Mouse (Mus musculus): ENCODE data around the gene Xrcc2.
A peak's percentile ranks its signal among the peaks of the same experiment; 100 is the strongest.
"Not testable (repeated sequence)": the region's sequence is repeated elsewhere in the genome, so short reads cannot be mapped to it uniquely, and the experiment has no call there.

Gene Xrcc2

DNA sequence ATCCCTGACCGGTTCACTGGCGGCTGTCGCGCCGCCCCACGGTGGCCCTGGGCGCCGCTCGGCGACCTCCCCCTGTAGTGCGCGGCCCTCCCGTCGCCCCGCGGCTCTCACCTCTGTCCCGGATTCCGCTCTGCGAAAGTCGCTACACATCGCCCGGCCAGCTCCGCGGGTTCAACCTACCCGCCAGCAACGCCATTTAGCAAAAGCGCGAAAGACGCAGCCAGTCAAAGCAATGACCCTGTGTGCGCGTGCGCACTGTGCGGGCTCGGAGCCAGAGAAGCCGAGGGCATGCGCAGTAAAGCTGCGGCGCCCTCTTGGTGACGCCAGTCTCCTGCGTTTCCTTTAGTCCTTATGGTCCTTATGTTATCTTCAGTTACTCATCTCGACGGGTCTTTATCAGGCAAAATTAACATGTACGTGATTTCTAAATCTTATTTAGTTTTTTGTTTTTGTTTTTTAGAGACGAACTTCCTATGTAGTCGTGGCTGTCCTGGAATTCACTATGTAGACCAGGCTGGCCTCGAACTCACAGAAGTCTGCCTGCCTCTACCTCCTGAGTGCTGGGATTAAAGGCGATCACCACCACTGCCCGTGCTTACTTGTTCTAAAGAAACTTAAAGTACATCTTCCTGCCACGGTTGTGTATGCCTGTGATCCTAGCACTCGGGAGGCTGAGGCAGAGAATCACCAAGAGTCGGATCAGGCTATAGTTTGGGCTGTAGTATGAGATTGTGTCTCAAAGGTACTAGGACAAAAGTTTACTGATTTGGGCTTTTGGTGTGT, at the start of gene Xrcc2:
Xrcc2 (minus strand) TSS at position 259 of the 783 bp plus-strand sequence.
- DNase-seq: peak; percentile 94 to 95

DNA sequence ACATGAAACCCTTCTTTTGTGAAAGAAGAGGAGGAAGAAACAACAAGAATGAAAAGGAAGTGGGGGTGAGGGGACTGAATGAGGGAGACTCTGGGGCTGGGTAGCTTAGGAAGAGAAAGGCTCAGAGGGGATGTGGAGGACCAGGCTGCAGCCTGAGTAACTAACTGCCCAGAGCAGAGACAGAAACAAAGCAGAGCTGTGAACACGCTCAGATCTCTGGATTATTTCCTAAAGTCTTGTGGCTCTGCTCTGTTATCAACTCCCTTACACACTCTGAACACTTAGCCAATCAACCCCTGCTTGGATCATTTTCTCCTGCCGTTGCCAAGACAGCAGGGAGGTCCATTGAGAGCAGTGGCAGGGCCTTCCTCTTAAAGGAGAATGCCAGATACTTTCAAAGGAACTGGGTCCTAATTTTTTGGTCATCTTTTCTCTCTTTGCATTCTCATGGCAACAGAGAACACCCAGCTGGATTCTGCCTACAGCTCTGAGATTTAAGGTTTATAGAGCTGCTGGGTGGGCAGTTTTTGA, 48.7 kb upstream of the Xrcc2 start:
- no peak for DNase-seq

GRCm38 (mm10) chr5:25753556-25754235, 48.1 kb upstream of the Xrcc2 start:
- no peak for DNase-seq

GRCm38 (mm10) chr5:25752862-25753261, 47.2 kb upstream of the Xrcc2 start:
- no peak for DNase-seq

DNA sequence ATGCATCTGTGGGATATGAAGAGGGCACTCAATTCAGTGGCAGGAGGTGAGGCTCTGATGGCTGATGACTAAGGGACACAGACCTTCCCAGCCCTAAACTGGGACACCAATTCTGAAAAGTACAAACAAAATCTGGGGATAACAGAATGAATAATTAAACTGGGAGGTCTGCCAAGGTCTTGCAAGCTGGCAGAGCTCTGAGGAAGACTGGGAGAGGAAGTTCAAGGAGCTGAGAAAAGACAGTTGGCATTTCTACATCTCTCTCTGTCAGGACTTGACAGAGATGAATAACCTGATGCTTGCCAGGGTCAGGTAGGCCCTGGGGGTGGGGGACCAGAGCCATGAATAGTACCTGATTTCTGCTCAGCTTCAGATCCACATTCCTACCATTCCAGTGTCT, 45.9 kb upstream of the Xrcc2 start:
- no peak for DNase-seq

DNA sequence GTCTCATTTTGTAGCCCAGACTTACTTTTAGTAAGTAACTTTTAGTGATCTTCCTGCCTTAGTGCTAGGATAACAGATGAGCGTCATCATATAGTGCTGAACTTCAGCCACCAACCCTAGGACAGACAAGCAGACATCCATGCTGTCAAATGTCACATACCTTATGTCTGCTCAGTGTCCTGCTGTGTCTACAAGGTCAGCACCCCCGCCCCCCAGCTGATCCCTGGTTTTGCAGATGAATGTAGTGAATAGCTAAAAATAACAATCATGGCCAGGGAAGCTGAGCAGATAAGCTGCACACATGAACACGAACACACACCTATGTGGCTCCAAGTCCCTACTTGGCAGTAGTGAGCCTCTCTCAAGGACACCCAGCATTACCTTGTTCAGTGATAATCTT, 43.0 kb upstream of the Xrcc2 start:
- no peak for DNase-seq

DNA sequence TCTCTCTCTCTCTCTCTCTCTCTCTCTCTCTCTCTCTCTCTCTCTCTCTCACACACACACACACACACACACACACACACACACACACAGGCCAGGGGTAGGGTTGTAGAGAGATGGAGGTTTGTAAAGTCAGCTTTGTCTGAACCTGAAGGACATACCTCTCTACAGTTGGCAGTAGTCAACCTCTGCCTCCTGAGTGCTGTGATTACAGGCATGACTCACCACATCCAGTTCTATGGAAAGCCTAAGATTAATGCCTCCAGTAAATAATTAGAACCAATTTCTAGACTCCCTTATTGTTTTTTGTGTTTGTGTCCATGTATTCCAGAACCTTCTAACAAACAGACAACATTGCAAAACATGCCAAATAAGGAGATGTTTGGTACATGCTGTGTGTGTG, 42.3 kb upstream of the Xrcc2 start:
- DNase-seq: no peak

DNA sequence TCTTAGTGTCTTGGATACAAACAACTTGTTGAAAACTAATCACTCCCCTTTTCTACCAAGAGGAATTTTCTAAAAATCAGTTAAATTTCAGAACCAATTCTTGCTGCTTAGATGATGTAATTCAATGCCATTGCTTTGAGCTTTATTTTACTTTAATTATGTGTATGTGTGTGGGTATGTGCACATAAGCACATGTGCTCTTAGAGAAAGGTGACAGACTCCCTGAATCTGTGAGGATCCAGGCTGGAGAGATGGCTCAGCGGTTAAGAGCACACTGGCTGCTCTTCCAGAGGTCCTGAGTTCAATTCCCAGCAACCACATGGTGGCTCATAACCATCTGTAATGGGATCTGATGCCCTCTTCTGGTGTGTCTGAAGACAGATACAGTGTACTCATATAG, 33.3 kb upstream of the Xrcc2 start:
- not testable (repeated sequence) for DNase-seq

GRCm38 (mm10) chr5:25738448-25738847, 32.8 kb upstream of the Xrcc2 start:
- DNase-seq: no peak

DNA sequence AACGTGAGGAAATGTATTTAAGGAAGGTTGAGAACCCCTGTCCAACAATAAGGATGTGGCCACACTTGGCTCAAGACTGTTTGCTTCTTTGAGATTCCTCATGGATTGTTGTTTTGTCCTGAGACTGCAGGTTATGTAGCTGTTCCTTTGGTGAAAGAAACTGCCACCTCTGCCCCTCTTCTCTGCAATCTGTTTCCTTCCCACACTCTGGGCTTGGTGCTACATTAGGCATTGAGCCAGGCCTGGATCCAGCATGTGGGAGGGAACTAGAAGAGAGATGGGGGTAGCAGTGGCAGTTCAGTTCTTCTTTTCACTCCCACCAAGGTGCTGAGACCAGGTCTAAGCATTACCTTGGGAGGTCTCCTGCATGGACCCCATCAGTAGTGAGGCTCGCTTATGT, 30.2 kb upstream of the Xrcc2 start:
- DNase-seq: no peak

- peak; percentile 12 to 31 for DNase-seq
These were observed 28.7 kb upstream of the Xrcc2 start for GRCm38 (mm10) chr5:25734318-25734717.

- DNase-seq: no peak
These were observed 18.6 kb upstream of the Xrcc2 start for GRCm38 (mm10) chr5:25724134-25724675.

GRCm38 (mm10) chr5:25723016-25723415, 17.4 kb upstream of the Xrcc2 start:
- no peak for DNase-seq

GRCm38 (mm10) chr5:25719390-25719789, 13.8 kb upstream of the Xrcc2 start:
- DNase-seq: no peak

DNA sequence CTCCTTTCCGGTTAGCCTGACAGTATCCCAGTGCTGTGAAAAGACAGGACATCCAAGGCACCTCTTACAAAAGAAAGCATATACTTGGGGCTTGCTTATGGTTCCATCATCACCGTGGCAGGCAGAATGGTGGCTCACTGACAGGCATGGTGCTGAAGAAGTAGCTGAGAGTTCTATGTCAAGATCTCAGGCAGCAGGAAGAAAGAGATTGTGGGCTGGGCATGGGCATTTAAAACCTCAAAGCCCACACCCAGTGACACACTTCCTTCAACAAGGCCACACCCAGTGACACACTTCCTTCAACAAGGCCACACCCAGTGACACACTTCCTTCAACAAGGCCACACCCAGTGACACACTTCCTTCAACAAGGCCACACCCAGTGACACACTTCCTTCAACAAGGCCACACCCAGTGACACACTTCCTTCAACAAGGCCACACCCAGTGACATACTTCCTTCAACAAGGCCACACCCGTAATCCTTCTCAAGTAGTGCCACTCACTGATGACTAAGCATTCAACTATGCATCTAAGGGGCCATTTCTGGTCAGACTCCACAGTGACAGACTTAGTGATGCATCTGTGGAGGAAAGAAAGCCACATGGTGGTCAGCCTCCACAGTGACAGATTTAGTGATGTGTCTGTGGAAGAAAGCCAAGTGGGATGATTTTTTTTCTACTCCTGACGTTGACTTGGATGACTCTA, 7.5 kb upstream of the Xrcc2 start:
- DNase-seq: not testable (repeated sequence)

- DNase-seq: no peak
These were observed 691 bp downstream of the Xrcc2 start for GRCm38 (mm10) chr5:25704702-25705566.

- no peak for DNase-seq
These were observed 7.7 kb downstream of the Xrcc2 start for GRCm38 (mm10) chr5:25697941-25698340.

DNA sequence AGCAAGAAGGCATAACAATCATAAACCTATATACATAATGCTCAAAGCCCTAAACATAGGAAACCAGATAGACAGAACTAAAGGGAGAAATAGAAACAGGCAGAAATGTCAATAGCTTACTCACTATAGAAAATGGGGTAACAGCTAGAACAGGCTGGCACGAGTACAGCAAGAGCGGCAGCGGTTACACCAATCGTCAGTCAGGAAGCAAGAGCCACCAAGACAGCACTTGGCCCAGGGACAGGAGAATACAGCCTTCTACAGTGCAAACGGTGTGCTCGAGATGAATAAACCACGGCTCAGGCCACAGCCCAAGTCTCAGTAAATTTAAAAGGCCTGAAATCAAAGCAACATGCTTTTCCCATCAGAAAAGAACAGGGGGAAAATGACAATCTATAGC, 9.4 kb downstream of the Xrcc2 start:
- no peak for DNase-seq

DNA sequence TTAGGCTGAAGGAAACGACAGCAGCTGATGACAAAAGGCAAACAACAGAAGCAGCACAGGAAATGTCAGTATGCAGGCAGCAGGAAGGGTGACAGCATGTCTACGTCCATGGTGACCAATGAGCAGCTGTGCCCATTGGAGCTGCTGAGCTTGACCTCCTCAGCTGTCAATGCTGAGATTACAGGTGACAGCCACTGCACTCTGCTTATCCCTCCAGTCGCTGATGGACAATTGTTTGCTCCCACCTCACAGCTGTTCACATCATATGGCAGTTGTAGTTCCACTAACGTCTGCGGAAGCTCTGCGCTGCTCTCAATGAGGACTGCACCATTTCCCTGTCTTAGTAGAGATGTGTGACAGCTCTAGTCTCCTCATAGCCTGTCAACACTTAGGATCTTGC, 9.8 kb downstream of the Xrcc2 start:
- DNase-seq: no peak

DNA sequence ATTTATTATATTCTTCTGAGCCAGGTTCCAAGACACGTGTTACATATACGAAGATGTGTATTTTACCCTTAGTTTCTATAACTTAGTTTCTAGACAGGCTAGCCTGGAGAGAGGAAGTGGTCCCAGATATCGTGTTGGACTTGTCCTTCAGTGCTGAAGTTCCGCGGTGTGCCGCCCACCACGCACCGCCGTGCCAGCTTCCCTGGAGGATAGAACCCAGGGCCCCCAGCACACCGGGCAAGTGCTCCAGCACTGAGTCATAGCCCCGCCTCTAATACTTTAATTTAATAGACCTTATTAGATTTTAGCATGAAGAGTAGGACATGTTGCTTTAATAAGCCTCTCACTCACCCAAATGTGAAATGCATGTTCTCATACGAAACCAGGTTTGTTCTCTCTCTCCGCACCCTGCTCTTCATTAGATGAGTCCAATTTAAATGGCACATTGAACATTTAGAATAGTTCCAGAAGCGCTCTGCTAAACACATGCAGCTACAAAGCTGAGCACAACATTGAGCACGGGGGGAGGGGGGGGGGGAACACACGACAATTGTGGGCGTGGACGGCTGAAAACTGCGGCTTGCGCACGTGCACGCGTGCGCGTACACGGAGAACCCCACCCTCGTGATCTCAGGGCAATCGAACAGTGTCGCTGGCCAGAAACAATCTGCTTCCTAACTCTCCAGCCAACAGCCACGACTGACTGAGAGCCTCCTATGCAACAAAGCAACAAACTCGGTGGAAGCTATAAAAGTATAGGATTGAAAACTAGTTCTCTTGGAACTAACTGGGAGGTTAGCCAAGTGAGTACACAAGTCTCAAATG, 33.7 kb downstream of the Xrcc2 start:
- DNase-seq: no peak

GRCm38 (mm10) chr5:25671051-25671450, 34.6 kb downstream of the Xrcc2 start:
- DNase-seq: no peak
